Mouse (Mus musculus) layer of hippocampus, adult 8-10 months (tissue): ENCODE data around the gene Mat2a. TPM values are rescaled to one million over a fixed set of nuclear protein-coding genes. Genes with fewer than 3 reads are reported as not detected.

ENCODE experiments used
- DNase-seq, 2 experiments: peaks; one replicate each; pipeline ENCODE4 v3.0.0; 2022; ENCODE audit warnings: low spot score in 2 of 2
- total RNA-seq, 4 experiments: library from RNA; stranded (reverse); gene quantifications; 2 replicates each; pipeline ENCODE4 v1.2.4; 2022

The Mat2a gene
- total RNA-seq, 4 experiments from 2014 or later, result 176 to 184 (median 179) TPM

DNA sequence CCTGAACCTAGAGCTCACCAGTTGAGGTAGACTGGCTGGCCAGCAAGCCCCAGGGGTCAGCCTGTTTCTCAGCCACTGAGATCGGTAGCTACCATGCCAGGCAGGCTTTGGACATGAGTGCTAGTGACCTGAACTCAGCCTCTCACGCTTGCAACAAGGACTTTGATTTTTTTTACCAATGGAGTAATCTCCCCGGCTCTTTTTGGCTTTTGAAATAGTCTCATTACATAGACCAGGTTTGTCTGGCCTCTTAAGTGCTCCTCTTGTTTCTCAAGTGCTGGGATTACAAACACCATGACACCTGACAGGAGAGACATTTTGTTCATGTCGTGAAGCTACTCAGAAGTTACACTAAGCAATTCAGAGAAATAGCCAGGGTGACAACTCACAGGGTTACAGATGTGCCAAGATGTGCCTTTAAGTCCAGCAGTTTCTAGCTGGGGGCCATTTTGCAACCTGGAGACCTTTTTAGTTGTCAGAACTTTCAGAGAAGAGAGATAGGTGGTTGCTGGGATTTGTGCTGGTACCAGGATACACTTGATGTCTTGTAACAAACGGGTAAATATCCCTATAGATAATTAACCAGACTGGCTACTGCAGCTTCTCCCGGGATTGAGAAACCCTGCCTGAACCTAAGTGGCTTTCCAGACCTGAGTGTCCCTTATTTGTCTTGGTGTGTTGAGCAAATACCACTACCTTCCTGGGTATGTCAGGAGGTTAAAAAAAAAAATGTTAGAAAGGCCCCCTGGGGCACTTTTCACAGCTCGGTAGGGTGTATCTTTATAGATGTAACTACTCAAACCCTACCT lies 23.2 kb downstream of the Mat2a start:
- no peak for DNase-seq

DNA sequence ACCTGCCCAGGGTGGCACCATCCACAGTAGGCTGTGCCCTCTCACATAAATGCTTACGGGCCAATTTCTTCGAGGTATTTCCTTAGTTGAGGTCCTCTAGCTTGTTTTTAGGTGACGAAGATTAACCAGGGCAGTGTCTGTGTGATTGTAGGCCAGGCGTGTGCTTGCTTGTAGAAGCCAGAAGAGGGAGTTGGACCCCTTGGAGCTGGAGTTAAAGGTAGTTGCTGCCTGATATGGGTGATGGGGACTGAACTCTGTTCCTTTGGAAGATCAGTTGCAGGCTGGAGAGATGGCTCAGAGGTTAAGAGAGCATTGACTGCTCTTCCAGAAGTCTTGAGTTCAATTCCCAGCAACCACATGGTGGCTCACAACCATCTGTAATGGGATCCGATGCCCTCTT lies 24.2 kb downstream of the Mat2a start:
- no peak for DNase-seq

DNA sequence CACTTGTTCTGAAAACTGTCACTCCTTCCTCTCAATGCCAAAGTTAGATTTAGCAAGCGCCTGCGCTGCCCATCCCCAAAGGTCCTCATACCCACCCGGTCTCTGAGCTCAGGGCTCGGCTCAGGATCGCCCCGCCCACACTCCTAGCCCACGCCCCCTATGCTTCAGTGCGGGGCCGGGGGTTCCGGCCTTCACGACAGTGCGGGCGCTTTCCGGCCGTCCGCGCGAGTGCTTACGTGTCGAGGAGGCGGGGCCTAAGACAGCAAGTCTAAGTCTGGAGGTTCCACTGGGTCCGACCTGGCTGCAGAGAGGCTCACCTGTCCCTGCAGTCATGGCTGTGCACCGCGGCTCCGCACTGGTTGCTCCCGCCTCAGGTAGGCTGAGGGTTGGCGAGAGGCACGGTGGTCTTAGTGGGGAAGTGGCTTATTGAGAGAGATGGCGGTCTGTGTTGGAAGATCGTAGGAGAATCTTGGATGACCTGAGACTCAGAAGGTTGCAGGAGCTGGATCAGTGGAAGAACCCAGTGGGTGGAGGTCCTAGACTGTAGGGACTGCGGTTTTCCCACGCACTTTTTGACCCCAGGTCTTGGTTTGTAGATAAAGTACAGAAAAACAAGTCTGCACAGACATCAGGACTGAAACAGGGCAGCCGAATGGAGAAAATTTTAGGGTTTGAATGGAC lies 25.1 kb downstream of the Mat2a start, which contains the start of gene Ggcx:
TSS of gene Ggcx (plus strand) at position 233 of the 681 bp plus-strand sequence.
- peak; percentile 85 to 89 for DNase-seq

DNA sequence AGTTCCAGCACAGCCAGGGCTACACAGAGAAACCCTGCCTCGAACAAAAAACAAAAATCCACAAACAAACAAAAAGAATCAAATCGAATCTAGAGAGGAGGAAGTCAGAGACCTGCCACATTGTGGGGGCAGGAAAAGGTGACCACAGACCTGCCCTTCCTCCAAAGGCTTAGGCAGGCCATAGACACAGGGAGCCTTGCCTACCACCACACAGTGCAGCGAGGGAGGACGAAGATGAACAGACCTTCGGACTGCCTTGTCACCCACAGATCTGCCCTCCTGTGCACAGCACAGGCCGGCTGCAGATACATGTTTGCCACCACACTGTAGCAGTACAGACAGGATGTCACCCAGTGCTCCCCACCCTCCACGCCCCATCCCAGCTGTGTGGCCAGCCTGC lies 28.8 kb downstream of the Mat2a start:
- DNase-seq, result no peak

DNA sequence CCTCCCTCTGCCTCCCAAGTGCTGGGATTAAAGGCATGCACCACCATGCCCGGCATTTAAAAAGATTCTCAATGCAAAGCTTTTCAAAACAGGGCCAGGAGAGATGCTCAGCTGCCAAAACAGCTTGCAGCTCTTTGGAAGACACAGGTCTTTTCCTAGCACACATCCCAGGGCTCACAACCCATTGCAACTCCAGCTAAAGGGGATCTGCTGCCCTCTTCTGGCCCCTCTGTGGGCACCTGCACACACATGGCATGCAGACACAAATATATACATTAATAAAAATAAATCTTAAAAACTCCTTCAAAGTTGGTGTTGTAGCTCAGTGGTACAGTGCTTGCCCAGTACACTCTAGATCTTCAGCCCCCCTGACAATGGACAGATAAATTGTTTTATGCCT lies 29.4 kb downstream of the Mat2a start:
- no peak for DNase-seq

DNA sequence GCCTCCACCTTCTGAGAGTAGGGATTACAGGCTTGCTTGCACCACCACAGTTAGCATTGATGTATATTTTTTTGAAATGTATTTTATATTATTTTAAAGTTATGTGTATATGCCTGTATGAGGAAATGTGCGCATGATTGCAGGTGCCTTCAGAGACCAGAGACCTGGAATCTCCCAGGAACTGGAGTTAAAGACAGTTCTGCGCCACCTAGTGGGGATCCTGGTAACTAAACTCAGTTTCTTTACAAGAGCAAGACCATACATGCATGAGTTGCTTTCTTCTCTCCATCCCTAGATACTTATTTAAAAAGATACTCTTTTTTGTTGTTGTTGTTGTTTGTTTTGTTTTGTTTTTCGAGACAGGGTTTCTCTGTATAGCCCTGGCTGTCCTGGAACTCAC lies 29.8 kb downstream of the Mat2a start:
- peak in 1 of 2 experiments; percentile 61 for DNase-seq

DNA sequence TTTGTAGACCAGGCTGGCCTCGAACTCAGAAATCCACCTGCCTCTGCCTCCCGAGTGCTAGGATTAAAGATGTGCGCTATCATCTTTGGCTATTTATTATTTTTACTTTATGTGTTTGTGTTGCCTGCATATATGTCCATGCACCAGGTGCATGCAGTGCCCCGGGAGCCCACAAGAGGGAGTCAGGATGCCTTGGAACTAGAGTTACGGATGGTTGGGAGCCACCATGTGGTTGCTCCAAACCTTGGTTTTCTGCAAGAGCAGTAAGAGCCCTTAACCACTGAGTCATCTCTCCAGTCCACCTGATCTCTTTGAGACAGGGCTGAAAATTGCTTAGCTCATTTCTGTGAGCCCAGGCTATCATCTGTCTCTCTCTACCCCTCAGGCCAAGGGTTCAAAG lies 32.2 kb downstream of the Mat2a start:
- peak in 1 of 2 experiments; percentile 83 for DNase-seq

DNA sequence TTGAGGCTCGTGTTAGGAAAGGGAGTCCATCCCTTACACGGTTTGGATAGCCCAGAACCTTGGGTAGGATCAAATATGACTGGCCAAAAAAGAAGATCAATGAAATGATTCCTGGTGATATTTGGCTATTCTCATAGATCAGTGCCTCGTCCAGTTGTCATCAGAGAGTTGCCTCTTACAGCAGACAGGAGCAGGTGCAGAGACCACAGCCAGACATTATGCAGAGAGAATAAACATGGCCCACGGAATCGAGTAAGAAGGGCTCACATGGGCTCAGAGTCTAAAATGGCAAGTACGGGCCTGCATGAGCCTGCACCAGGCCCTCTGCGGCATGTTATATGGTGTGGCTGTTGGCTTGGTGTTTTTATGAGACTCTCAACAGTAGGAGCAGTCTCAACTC lies 34.0 kb downstream of the Mat2a start:
- no peak for DNase-seq

DNA sequence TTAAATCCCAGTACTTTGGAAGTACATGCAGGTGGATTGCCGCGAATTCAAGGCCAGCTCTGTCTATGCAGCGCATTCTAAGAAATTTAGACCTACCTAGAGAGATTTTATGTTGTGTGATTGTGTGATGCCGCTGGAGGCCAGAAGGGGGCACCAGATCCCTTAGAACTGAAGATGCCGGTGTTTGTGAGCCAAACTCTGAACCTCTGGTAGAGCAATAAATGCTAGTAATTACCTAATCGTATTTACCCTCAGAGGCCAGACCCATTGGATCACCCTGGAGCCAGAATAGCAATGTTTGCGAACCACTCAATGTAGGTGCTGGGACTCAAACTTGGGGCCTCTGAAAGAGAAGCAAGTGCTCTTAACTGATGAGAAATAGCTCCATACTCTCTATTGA lies 37.5 kb downstream of the Mat2a start:
- peak in 1 of 2 experiments; percentile 72 for DNase-seq

DNA sequence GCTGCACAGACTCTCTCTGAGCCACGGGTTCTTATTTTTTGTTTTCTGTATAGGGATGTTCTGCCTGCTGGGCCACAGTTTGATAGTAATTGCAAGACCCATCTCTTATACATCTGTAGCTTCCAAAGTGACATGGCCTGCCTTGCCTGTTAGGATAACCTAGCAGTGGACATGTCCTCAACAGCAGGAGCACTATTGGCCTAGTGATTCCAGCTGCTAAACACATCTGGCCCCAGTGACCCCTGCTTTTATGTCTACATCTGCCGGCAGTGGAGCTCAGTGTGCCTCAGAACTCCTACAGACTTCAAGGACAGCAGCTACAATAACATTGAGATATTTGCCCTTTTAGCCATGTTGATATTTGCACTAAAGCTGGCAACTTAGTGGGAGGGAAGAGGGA lies 39.4 kb downstream of the Mat2a start:
- DNase-seq, result no peak

DNA sequence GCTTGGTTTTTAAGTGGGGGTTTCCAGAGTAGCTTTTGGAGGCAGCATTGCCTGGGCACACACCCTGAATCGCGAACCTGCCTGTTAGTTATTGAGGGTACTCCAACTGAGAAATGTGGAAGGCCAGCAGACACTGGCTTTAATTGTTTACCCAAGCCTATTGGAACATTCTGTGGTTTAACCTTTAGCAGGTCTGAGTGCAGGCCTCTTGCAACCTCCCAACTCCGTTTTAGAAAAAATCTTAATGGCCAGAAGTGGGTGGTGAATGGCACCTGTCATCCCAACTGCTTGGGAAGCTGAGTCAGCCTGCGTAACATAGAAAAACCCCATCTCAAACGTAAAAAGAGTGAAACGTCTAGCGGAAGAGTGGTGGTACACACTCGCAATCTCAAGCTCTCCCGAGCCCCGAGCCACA lies 42.5 kb downstream of the Mat2a start:
- no peak for DNase-seq

DNA sequence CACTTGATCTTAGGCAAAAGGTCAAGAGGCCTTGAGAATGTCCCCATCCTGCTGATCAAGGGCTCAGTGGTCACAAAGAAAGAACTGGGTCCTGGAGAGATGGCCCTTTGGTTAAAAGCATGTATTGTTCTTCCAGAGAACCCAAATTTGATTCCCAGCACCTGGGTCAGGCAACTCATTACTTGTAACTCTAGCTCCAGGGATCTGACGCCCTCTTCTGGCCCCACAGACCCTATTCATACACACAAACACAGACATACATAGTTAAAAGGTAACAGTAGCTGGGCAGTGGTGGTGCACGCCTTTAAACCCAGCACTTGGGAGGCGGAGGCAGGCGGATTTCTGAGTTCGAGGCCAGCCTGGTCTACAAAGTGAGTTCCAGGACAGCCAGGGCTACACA lies 47.0 kb downstream of the Mat2a start:
- DNase-seq, result no peak

DNA sequence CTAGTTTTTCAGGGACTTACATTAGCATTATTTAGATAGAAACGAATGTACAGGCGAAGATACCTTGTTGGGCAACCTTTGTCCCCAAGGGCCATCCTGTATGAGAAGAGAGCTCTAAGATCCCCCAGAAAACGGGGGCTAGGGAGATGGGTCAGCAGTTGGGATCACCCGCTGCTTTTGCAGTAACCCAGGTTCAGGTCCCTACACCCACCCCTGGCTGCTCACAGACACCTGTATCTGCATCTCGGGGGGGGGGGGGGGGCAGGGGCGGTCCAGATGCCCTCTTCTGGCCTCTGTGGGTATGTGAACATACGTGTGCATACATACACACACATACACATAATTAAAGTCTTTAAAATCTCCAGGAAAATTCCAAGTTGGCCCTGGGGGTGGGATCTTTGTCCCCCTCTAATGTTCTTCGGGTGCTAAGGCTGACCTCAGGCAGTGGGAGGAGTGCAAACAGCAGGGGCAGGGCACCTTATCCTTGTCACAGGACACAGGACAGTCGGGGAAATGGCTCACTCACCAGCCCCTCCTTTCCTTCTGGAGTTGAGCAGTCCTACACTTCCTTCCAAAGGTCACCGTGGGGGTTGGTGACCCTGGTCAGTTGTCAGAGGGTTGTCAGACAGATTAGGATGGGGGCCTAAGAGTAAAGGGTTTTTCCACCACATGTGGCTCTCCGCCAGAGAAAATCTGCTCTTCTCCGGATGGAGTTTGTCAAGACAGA lies 48.4 kb downstream of the Mat2a start:
- no peak for DNase-seq

DNA sequence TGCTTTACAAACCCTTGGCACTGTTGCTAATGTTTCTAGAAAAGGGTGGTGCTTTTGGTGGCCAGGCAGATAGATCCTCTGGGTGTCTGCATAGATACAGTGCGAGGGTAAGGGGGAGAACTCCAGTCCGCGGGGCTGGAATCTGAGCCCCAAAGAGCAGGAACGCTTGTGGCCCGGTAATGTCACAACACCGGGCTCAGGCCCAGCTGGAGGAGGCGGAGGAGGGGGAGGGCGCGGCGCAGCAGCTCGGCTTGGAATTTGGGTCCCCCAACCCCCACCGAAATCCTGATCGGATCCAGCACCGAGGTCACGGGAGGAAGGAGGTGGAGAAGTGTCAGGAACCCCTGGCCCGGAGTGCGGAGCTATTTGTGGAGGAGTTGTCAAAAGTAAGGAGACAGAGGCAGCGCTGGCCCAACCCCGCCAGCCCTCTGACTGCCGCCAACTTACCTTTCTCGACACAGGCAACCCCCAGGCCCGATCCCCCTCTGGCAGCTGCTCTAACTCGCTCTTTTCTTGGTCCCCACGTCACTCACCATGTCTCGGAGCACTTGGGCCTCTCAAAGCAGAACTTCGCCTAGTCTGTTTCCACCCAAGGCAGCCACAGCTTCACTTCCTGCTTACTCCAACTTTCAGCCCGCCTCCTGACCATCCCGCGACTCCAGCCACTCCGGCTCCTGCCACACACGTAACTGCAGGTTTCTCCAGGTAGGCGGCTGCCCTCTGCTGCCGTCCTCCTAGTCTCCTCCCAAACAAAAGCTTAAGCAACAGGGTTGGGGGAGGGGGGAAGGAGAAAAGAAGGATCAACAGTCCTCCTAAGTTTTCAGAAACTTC lies 49.2 kb downstream of the Mat2a start, which contains the start of gene Vamp8:
TSS of gene Vamp8 (minus strand) at position 763 of the 831 bp plus-strand sequence.
- DNase-seq, result peak in 1 of 2 experiments; percentile 39

DNA sequence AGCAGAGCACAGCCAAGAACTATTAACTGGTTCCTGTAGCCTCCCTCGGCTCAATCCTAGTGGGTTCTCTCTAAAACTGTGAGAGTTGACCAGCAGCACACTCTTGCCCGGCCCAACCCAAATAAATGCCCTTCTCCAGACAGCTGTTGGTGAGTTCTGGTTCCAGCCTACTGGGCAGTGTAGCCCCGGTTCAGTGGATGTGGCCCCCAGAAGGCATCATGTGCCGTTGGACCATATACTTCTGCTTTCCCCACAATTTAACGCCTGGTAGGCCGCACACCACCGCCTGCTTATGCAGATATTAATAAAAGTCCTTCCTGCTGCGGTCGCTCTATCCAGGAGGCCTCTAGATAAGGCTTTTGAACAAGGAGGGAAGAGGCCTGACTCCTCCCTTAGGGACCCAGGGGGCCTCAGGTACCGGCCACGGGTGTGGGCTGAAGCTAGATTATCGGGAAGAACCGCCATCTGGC lies 49.9 kb downstream of the Mat2a start:
- no peak for DNase-seq

DNA sequence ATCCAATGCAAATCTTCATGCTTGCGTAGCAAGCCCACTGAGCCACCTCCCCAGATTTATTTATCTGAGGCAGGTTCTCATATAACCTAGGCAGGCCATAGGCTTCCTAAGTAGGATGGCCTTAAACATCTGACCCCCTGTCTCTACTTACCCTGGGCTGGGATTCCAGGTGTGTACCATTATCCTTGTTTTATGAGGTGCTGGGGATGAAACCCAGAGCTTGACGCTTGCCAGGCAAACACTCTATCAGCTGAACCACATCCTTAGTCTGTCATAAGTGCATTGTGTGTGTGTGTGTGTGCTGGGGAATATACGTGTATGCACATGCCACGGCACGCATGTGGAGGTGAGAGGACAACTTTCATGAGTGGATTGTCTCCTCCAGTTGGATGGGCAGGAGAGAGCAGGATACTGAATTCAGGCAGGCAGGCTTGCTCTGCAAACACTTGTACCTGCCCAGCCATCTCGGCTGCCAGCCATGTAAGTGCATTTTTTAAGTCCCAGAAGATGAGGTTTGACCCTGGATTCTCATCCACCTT lies 50.5 kb downstream of the Mat2a start:
- no peak for DNase-seq

DNA sequence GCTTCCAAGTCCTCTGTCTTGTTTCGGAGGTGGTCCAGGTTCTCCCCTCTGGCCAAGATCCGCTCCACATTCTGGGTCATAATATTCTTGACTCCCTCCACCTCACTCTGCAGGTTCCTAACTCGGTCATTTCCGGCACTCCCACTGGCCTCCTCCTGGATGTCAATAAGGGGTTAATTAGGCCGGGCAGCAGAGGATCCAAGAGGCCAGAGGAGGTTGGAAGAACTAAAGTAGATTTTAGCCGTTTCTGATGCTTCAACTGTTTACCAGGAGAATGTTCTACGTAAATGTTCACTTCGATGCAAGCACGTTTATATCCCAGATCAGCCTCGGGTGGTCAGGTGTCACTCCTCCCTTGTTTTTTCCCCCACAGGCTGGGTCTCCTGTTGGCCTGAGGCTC lies 51.1 kb downstream of the Mat2a start:
- DNase-seq, result no peak

DNA sequence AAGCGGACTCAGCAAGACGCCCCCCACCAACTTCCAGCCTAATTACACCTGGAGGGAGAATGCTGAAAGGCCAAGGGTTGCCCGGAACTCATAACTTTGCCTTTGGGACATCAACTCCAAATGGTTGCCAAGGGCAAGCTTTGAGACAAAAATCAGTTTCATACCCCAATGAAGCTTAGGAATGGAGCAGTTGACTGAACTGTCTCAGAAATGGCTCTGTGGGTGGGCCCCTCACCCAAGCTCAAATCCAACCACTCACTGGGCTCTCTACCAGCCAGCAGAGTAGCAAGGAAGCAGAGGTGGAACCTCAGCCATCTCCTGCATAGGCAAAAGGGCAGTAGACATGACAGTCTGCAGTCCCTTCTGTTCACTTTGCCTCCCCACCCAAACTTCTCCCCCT lies 51.5 kb downstream of the Mat2a start:
- DNase-seq, result no peak

DNA sequence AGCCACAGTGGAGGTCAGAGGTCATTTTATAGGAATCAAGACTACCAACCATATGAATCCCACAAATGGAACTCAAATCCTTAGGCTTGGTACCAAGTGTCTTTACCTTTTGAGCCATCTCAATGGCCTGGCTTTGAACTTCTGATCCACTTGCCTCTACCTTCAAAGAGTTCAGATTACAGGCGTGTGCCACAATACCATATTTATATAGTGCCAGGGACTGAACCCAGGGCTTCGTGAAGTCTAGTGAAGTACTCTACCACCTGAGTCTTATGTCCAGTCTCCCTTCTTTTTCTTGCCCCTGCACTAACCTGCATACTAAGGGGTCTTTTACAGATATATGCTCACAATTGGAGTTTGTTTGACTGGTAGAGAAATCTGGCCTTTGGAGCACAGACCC lies 52.8 kb downstream of the Mat2a start:
- DNase-seq, result no peak

DNA sequence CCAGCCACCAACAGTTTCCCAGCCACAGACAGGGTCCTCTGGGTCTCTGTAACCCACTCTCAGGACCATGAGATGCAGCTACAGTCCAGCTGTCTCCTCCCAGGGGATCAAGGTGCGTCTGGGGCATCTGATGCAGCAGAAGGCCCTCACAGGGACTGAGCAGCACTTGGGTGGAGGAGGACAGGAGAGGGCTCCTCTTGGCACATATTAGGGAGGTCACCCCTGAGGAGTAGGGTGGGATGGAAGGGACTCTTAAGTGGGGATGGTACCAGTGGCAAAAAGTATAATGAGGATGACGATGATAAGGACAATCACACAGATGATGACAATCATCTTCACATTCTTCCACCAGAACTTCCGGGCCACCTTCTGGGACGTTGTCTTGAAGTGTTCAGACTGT lies 54.1 kb downstream of the Mat2a start:
- DNase-seq, result no peak

DNA sequence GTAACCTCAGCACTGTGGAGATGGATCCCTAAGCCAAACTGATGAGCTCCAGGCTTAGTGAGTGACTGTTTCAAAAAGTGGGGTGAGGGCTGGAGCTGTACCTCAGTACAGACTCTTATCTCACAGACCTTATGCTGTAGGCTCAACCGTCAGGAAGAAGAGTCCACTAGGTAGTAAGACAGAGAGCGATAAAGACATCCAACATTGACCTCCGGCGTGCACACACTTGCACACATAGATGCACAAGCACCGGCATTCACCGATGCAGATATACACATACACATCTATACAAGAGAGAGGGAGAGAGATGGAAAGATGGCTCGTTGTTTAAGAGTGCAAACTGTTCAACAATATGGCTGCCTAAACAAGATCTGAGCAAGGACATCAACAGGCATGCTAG lies 55.4 kb downstream of the Mat2a start:
- DNase-seq, result no peak
